Mouse (Mus musculus) fat pad, adult 2 months (tissue): ENCODE measurements around the gene Atg4a-ps.

Source experiments
- DNase-seq: peaks from one replicate; pipeline ENCODE4 v3.0.0-alpha.2; 2011; ENCODE audit warnings: low read depth, low spot score; ENCODE audit errors: extremely low read depth

Gene Atg4a-ps

DNA sequence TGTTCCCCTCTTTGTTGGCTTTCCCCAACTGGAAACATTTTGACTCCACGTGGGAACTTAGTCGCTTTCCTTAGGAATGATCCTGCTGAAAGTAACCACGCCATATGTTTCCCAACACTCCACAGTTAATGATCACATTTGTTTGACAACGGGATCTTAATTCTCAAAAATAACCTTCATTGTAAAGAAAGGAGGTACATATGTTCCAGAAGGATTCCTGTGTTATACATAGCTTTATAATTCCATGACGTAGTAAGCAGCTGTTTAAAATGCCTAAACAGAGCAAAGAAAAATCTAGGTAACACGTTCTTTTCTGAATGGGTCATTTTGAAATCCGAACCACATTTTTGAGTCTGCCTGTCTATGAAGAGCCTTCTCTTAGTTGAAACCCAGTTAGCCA lies 12.7 kb downstream of the Atg4a-ps start:
- no peak for DNase-seq

GRCm38 (mm10) chr3:103627661-103628060 lies 18.2 kb downstream of the Atg4a-ps start:
- DNase-seq = no peak

DNA sequence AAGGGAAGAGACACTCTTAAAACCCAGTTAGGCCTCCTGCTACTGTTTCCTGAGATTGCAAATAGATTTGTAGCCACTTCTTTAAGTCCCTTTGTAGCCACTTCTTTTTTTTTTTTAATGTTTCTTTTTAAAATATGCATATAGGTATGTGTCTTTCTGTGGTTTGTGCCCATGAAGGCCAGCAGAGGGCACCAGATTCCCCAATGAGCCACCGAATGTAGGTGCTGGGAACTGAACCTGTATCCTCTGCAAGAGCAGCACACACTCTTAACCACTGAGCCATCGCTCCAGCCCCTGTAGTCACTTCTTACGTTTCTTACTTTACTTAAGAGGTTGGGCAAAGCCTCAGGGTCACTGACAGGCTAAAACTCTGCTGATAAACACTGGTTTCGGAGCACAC lies 19.4 kb downstream of the Atg4a-ps start:
- DNase-seq = no peak

DNA sequence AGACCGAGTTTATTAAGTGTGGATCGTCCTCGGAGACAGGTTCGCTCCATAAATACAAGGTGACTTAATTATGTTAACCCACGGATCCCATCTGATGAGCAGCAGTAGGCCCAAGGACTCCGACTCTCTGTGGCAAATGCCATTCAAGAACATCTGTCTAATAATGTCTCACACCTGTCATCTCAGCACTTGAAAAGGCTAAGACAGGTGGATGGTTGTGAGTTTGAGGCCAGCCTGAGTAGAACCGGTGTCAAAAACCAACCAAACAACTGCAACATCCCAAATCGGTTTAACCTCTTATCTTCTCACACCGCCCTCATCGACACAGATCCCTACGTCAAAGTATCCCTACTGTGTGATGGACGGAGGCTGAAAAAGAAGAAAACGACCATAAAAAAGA lies 20.7 kb downstream of the Atg4a-ps start:
- no peak for DNase-seq

DNA sequence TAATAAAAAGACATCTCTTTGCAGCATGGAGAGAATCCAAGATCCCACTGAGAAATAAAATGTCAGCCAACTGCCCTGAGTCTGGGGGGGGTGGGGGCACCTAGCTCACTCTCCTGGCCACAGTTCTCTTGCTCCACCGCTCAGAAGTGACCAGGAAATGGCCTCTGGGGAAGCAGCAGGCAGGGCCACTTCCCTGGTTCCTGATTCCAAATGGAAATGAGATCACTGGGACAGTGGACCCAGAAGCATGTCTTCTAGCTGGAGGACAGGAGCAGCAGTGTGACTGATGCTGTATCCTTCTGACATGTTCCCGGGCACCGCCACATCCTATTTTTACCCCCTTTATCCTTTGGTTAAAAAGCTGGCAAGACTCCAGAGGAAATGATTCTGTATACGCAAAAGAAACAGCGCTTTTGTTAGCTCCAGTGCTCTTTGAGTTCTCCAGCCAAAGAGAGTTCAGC lies 21.2 kb downstream of the Atg4a-ps start:
- DNase-seq = no peak

GRCm38 (mm10) chr3:103623893-103624470 lies 21.9 kb downstream of the Atg4a-ps start:
- no peak for DNase-seq

DNA sequence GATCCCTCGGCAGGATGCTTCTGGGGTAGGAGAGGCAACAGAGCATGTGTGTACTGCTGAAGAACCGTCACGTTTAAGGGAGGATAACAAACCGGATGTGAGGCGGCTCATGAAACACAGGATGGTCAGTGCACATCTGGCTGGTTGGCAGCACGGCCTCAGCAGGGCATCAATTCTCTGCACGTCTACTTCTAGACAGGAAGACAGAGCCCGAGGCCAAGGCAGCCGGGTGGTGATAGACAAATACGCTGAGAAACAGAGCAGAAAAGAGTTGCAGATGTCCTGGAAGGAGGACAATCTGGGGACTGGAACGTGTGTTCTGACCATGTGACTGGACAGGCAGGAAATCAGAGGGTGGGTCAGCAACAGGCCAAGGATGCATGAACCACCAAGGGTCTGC lies 25.8 kb downstream of the Atg4a-ps start:
- DNase-seq = no peak

DNA sequence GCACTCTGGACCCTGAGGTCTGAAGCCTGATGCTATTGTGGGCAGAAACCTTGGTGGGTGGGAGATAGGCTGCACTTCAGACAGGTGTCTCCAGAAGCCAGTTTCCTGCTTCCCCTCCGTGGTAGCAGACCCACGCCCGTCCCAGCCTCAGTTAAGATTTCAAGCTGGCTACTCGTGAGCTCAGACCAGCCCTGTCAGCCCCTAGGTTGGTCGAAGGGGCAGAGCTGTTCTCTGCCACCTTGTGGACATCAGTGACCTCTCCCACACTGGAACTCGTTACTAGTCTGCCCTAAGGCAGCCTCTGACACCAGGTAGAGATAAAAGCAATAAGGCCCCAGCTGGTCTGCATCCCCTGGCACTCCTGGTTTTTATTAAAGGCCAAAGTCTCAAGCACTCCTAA lies 28.9 kb downstream of the Atg4a-ps start:
- DNase-seq = no peak

DNA sequence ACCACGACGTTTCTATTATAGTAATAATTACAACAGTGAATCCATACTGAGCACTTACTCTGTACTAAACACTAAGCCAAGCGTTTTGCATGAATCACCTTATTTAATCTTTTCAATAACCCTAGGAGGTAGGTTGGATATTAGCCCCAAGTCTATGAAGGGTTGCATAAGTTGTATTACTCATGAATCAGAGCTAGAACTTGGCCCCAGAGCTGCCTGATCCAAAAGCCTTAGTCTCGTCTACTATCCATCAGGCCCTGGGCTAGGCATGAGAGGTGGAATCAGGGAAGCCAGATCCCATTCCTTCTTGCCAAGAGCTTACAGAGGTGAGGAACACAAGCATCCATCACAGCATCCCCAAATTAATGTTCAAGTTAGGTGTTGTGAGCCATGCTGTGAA lies 30.2 kb downstream of the Atg4a-ps start:
- DNase-seq = no peak

- DNase-seq = no peak
Observed at GRCm38 (mm10) chr3:103612636-103613355, 33.1 kb downstream of the Atg4a-ps start.

- no peak for DNase-seq
Observed at GRCm38 (mm10) chr3:103610231-103610630, 35.6 kb downstream of the Atg4a-ps start.

- DNase-seq = no peak
Observed at GRCm38 (mm10) chr3:103606660-103607595, 38.9 kb downstream of the Atg4a-ps start.

DNA sequence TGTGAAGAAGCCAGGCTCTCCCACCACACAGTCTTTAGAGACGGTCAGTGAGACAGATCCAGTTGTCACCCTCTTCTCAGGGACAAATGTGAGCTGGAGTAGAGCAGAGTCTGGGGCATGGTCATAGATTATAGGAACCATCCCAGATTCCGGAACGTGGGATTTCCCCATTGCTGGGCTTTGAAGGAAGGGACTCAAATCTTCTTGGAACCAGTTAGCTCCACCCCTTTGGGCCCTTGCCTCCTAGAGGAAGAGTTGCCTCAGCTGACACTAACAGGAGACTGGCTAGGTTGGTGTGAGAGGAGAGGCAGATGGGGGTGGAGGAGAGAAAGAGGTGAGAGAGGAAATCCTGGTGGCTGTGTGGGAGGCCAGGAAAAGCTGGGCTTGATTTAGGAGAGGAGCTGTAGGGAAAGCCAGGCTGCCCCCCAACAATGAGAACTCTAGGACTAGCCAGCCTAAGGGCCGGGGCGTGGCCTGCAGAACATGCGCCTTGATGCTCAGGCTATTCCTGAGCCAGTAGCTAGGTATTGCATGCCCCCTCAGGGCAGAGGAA lies 39.7 kb downstream of the Atg4a-ps start:
- DNase-seq = no peak

GRCm38 (mm10) chr3:103601561-103601960 lies 44.3 kb downstream of the Atg4a-ps start:
- no peak for DNase-seq

DNA sequence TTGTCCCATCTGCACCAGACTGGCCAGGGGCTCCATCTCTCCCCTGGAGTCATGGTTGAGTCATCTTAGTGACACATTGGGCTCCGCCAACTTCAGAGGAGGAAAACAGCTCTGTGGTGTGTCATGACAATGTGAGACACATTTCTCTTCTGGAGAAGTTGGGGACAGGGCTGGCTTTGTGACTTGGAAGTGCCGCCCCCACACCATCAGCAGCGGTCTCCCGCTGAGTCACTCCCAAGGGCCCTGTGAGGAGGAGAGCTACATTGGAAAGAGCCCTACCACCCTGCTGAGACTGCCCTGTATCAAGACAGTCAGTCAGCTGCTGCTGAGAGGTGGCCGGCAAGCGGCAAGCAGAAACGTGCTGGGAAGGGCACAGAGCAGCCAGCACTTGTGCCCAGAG lies 44.9 kb downstream of the Atg4a-ps start:
- no peak for DNase-seq

DNA sequence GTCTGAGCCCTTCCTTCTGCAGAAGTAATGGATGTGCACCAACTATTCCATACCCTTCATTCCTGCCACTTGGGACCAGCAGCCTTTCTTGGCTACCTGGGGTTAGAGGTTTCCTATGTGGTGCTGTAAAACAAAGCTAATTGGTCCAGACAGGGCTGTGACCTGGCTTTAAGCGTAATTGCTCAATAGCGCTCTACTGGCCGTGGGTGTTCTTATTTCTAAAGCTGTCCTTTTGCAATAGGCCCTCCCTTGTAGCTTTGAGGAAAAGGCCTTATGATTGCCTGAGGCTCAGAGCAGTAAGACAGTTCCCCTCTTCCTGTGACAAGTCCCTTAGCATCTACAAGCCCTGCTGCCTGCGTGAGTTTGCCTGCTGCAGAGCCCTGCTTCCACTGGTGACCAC lies 48.3 kb downstream of the Atg4a-ps start:
- DNase-seq = peak; percentile 21

DNA sequence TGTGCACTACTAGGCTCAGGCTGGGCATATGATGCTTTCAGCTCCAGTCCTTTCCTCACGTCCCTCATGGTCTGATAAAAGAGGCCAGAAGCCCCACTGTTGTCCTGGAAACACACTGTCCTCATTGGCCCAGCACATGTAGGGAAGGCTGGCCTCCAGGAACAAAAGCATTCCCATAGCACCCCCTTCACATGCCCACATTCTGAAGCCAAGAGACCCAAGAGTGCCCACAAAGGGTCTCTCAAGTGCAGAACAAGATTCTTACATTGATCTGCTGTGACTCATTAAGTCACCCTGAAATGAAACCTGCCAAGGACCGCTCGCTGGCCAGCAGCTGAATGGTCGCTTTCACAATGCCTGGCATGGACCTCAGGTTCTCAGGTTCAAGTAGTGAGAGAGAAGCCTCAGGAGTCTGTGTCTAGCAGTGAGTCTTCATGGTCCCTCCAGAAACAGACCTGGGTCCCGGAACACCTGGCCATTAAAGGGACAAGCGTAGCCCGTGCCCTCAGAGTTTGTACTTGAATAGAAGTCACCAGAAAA lies 50.5 kb downstream of the Atg4a-ps start:
- DNase-seq = no peak
